Mouse (Mus musculus) midbrain, embryonic 14.5 days (tissue): ENCODE measurements around the gene Poc1a. TPM values are rescaled to one million over a fixed set of nuclear protein-coding genes. Genes with fewer than 3 reads are reported as not detected.

Experiments used
- ATAC-seq: fragments of 200-750 bp; cut with Nextera tagmentation; 2 replicates; pipeline ENCODE4 v1.8.0; 2017; ENCODE audit warnings: moderate number of reproducible peaks, moderate library complexity; ENCODE audit not compliant: low FRiP score, low TSS enrichment
- DNase-seq: peaks from one replicate; pipeline ENCODE4 v3.0.0-alpha.2; 2015
- H3K27ac ChIP-seq: fragments of 300-500 bp; sonication (generic); replicated peaks from 2 replicates; pipeline ENCODE4 v1.5.1; 2014; ENCODE audit warnings: mild to moderate bottlenecking, low read depth, low read length, moderate library complexity
- H3K27me3 ChIP-seq: fragments of 300-500 bp; sonication (generic); 2 replicates; pipeline ENCODE4 v1.6.1; 2014; ENCODE audit warnings: low read length, control low read depth, mixed read lengths; ENCODE audit not compliant: control insufficient read depth, insufficient read depth
- H3K36me3 ChIP-seq: fragments of 300-500 bp; sonication (generic); 2 replicates; pipeline ENCODE4 v1.6.1; 2014; ENCODE audit warnings: low read length, control low read depth; ENCODE audit not compliant: control insufficient read depth, insufficient read depth
- H3K4me1 ChIP-seq: fragments of 300-500 bp; sonication (generic); 2 replicates; pipeline ENCODE4 v1.6.1; 2014; ENCODE audit warnings: mild to moderate bottlenecking, antibody characterized with exemption, low read length, control low read depth; ENCODE audit not compliant: control insufficient read depth, insufficient read depth
- H3K4me2 ChIP-seq: fragments of 300-500 bp; sonication (generic); 2 replicates; pipeline ENCODE4 v1.6.1; 2014; ENCODE audit warnings: mild to moderate bottlenecking, low read length, moderate library complexity
- H3K4me3 ChIP-seq: fragments of 300-500 bp; sonication (generic); replicated peaks from 2 replicates; pipeline ENCODE4 v1.5.1; 2014; ENCODE audit warnings: low read depth, low read length
- H3K9ac ChIP-seq: fragments of 300-500 bp; sonication (generic); replicated peaks from 2 replicates; pipeline ENCODE4 v1.6.1; 2014; ENCODE audit warnings: mild to moderate bottlenecking, low read length, moderate library complexity
- H3K9me3 ChIP-seq: fragments of 300-500 bp; sonication (generic); 2 replicates; pipeline ENCODE4 v1.6.1; 2016; ENCODE audit warnings: low read length, control low read depth, mixed read lengths; ENCODE audit not compliant: control insufficient read depth
- WGBS: fragments of 180-500 bp; shearing (Covaris S2); extraction: QIAGEN DNeasy Blood & Tissue Kit; methylation state at CpG from one replicate; pipeline ENCODE4 v1.1.7; 2014; 5-methylcytosine and 5-hydroxymethylcytosine counted together
- polyA plus RNA-seq: library from polyadenylated mRNA; unstranded; fragments of >200 nt; fragmentation: Nextera tagmentation; extraction: Ambion mirVana; gene quantifications from 2 replicates; pipeline ENCODE4 v1.2.1, GENCODE M21; 2014

The Poc1a gene
- polyA plus RNA-seq, 1 experiment from 2014 or later: 8.4 TPM

DNA sequence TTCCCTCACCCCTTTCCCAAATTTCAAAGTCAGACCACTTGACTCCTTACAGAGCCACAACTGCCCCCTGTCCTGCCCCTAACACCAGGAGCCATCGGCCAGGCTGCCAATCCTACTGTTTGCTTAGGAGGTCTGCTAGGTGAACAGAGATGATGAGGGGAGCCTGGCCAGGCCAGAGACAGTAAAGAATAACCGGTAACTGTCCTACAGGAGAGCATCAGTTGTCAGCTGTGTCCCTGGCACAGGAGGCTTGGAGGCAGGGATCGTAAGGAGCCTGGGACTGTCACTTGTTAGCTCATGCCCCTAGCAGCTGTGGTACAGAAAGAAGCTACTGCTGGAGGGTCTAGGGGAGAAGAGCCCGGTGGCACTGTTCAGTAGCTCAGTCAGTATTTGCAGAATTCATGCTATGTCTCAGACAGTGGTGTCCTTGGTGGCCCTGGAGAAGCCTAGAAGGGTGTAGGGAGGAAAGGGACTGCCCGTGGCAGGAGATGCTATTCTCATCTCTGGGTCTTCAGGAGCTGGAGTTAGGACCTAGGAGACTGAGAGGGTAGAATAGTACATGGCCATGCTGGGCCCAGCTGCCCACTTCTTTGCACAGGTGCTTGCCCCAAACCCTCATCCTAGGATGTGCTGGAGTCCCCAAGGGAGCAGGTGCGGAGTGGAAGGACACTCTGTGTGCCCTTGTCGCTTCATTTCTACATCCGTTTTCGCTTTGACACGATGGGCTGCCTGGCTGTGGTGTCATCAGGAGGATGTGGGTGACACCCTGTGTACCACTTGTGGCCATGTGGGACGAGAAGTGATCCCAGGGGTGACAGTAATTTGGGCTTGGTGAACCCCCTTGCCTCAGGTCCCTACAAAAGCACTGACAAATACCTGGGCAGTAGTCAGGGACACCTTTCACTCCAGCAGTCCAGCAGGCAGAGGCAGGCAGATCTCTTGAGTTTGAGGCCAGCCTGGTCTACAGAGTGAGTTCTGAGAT, 91.9 kb downstream of the Poc1a start:
- Histone ChIP-seq H3K27ac (no peak overlapping the region), H3K9ac (no peak overlapping the region), H3K36me3 (peaks cover 46% of the 10 kb centered on the region), H3K27me3 (no peaks in the 10 kb centered on the region), H3K4me1 (peaks cover 21% of the 10 kb centered on the region), H3K9me3 (no peaks in the 10 kb centered on the region), H3K4me2 (peak overlapping the region; percentile 15; the same call in 1 of the 2 replicates), H3K4me3 (no peak overlapping the region)
- DNase-seq: no peak
- ATAC-seq: no peak
- 95% methylated on average over 11 of the region's 11 CpGs for WGBS

DNA sequence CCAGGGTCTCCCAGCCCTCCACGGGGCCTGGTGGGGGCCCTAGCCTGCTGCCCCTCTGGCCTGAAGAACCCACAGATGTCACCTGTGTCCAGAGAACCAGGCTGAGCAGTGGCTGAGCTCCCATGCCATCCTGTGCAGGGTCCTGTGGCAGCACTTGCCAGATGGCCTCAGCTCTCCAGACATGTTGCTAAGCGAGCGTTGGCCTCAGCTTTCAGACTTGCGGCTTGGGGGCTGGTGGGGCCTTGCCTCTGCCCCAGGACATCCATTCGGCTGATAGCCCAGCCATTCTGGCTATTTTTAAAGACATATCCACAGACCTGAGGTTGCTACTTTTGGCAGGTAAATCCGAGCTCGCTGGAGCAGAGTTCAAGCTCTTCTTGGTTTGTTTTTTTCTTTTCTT, 93.1 kb downstream of the Poc1a start:
- H3K4me3 ChIP-seq: no peak overlapping the region
- no peak overlapping the region for H3K27ac ChIP-seq
- no peak overlapping the region for H3K9ac ChIP-seq
- no peak overlapping the region for H3K4me2 ChIP-seq
- WGBS: 96% methylated on average over 7 of the region's 7 CpGs
- no peaks in the 10 kb centered on the region for H3K9me3 ChIP-seq
- peaks cover 56% of the 10 kb centered on the region for H3K36me3 ChIP-seq
- ATAC-seq (no peak), DNase-seq (no peak)
- H3K27me3 ChIP-seq: no peaks in the 10 kb centered on the region
- peaks cover 21% of the 10 kb centered on the region for H3K4me1 ChIP-seq

DNA sequence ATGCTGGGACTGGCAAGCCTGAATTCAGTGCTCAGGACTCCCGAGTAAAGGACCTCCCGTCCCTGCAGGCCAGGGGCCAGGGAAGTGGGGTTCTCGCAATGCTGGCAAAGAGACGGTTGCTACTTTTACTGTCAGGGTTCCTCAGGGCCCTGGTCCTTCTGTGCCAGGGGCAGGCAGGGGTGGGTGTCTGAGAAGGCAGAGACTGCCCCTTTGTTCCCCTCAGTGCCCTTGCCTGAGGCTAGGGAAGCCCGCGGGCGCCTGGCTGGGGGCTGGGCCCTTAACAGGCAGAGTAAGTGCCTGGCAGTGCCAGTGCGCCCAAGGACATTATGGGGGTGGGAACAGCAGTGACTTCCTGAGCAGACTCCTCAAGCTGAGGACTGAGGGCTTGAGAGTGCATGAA, 96.4 kb downstream of the Poc1a start:
- H3K4me2 ChIP-seq: no peak overlapping the region
- no peaks in the 10 kb centered on the region for H3K27me3 ChIP-seq
- no peak for DNase-seq
- H3K27ac ChIP-seq: no peak overlapping the region
- H3K4me3 ChIP-seq: no peak overlapping the region
- H3K36me3 ChIP-seq: peaks cover 50% of the 10 kb centered on the region
- no peak overlapping the region for H3K9ac ChIP-seq
- ATAC-seq: no peak
- no peaks in the 10 kb centered on the region for H3K9me3 ChIP-seq
- no peaks in the 10 kb centered on the region for H3K4me1 ChIP-seq
- 89% methylated on average over 8 of the region's 8 CpGs for WGBS

DNA sequence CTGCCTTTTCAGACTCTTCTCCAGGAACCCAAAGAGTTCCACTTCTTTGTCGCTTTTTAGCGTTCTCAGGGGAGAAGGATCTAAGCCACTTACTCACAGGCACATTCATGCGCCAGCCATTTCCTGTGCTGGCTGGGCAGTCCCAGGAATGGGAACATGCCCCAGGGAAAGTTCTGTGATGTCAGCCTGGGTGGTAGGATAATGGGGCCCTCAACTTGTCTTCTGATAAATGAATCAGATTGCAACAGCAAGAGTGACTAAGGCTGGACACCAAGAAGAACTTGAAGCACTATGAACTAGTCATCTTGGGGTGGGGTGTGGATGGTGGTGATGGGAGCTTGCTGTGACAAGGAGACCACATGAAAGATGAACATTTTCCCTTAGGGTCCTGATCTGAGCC, 97.2 kb downstream of the Poc1a start:
- Histone ChIP-seq H3K27me3 (no peaks in the 10 kb centered on the region), H3K4me3 (no peak overlapping the region), H3K4me2 (no peak overlapping the region), H3K27ac (no peak overlapping the region), H3K9ac (no peak overlapping the region), H3K4me1 (no peaks in the 10 kb centered on the region), H3K36me3 (peaks cover 42% of the 10 kb centered on the region), H3K9me3 (no peaks in the 10 kb centered on the region)
- 96% methylated on average over 3 of the region's 3 CpGs for WGBS
- ATAC-seq (no peak), DNase-seq (no peak)

DNA sequence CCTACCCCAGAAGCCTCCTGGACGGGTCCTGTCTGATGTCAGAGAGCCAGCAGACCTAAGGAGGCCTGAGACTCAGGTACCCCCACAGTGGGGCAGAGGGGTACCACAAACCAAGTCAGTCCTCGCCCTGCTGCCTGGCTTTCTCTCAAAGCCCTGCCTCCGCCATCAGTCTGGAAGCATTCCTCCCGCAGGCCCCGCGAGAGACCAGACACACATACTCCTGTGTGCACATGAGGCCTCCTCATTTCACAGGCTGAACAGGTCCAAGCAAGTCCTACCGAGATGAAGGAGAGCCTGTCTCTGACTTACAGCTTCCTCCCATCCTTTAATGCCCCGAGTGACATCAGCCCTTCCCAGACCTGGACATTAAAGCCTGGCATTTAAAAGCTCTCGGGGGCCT, 97.9 kb downstream of the Poc1a start:
- Histone ChIP-seq H3K36me3 (peaks cover 35% of the 10 kb centered on the region), H3K27ac (no peak overlapping the region), H3K27me3 (no peaks in the 10 kb centered on the region), H3K9me3 (no peaks in the 10 kb centered on the region), H3K4me1 (peaks cover 3% of the 10 kb centered on the region; the same call in 1 of the 2 replicates), H3K4me3 (no peak overlapping the region), H3K9ac (no peak overlapping the region), H3K4me2 (no peak overlapping the region)
- WGBS: 67% methylated on average over 9 of the region's 9 CpGs
- DNase-seq (no peak), ATAC-seq (no peak)

DNA sequence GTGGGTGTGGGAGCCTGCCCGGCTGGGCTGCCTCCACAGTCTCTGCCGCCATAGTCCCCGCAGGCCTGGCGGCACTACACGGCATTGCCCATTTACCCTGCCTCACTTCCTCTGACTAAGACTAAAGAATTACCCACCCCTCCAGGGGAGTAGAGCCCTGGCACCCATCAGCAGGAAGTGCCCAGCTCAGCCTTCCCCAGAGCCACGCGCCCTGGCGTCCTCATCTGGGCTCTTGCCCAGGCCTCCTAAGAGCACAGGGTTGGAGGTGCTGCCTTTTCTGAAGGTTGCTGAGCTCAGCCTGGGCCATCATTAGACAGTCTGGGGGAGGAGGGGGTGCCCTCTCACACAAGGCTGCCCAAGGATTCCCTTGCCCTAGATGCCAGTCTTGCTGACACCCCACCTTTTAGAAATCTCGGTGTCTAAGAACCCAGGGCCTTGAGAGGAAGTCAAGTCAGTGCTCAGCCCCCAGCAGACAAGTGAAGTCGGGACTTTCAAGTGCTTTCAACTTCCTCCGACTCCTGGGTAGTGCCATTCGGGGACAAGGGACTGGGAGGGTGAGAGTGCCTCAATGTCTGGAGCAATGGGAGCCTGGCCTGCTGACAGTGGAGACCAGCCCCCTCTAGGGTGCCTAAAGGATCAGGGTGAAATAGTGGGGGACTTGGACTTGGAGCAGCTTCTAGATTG, 105.5 kb downstream of the Poc1a start:
- Histone ChIP-seq H3K4me3 (no peak overlapping the region), H3K27me3 (no peaks in the 10 kb centered on the region), H3K4me2 (no peak overlapping the region), H3K9ac (no peak overlapping the region), H3K4me1 (peaks cover 16% of the 10 kb centered on the region), H3K36me3 (no peaks in the 10 kb centered on the region), H3K27ac (no peak overlapping the region), H3K9me3 (no peaks in the 10 kb centered on the region)
- WGBS: 90% methylated on average over 12 of the region's 12 CpGs
- DNase-seq (no peak), ATAC-seq (no peak)

DNA sequence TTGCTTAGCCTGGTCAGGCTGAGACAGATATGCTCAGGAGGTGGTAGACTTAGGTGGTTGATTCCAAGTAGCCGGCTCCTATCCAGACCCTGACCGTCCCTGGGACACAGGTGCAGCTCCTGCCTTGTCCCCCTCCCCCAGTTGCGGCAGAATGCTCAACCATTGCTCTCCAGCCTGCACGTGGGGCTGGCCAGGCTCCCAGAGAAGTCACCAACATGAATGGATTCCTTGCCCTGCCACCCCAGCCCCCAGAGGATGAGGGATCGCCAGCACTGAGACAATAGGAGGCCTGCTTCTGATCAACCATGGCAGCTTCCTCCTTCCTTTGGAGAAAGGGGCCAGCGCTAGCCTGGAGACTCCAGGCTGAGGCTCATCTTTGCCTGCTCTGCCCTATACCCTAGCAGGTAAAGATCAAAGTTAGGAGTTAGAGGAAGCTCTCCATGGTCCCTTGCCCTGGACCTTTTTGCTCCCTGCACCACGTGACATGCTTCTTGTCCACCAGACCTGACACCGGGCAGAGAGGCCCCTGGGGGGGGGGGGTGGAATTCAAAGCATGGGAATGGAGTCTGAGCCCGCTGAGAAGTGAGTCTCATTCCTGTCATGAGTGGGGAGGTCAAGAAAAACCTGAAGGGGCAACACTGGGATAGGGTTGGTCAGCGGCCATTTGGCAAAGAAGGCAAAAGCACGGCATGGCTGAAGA, 112.1 kb downstream of the Poc1a start:
- ATAC-seq (no peak), DNase-seq (no peak)
- Histone ChIP-seq H3K9ac (no peak overlapping the region), H3K4me2 (no peak overlapping the region), H3K4me3 (no peak overlapping the region), H3K27ac (no peak overlapping the region), H3K4me1 (peaks cover 19% of the 10 kb centered on the region), H3K9me3 (no peaks in the 10 kb centered on the region), H3K27me3 (no peaks in the 10 kb centered on the region), H3K36me3 (no peaks in the 10 kb centered on the region)
- 75% methylated on average over 11 of the region's 11 CpGs for WGBS

DNA sequence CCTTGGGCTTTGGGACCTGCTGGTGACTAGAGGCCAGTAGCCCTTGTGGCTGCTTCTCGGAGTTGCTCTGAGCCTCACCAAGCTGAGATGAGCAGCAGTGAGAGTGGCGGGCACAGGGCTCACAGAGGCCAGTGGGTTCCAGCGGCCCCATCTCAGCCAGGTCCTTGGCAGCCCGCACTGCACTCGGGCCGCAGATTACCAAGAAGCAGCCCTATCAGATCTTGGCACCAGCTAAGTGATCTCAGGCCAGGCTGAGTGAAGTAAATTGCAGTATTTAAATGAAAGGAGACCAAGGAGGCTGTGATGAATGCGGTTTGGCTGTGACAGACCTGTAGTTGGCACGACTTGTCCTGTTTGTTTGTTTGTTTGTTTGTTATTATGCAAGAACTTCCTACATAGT, 112.7 kb downstream of the Poc1a start:
- Histone ChIP-seq H3K4me2 (no peak overlapping the region), H3K9me3 (no peaks in the 10 kb centered on the region), H3K9ac (no peak overlapping the region), H3K36me3 (no peaks in the 10 kb centered on the region), H3K4me3 (no peak overlapping the region), H3K27ac (no peak overlapping the region), H3K27me3 (no peaks in the 10 kb centered on the region), H3K4me1 (peaks cover 19% of the 10 kb centered on the region)
- DNase-seq (no peak), ATAC-seq (no peak)
- WGBS: 83% methylated on average over 8 of the region's 8 CpGs
